Mouse (Mus musculus): Measurements from ENCODE around the gene Acd.

The Acd gene

GRCm38 (mm10) chr8:105700966-105701824, at the start of gene Acd, which contains the start of gene Pard6a:
Acd (minus strand) TSS chr8:105701102.
Pard6a (plus strand) TSS chr8:105701148.
- DNase-seq: peak; percentile 92

- no peak for DNase-seq
Observed at GRCm38 (mm10) chr8:105750606-105751005, 49.7 kb upstream of the Acd start.

GRCm38 (mm10) chr8:105743301-105743700, 42.4 kb upstream of the Acd start:
- DNase-seq: no peak

GRCm38 (mm10) chr8:105739216-105739615, 38.3 kb upstream of the Acd start:
- no peak for DNase-seq

- no peak for DNase-seq
Observed at GRCm38 (mm10) chr8:105732186-105732585, 31.3 kb upstream of the Acd start.

GRCm38 (mm10) chr8:105727397-105728124, 26.7 kb upstream of the Acd start:
- DNase-seq: no peak

GRCm38 (mm10) chr8:105725726-105726125, 24.8 kb upstream of the Acd start:
- DNase-seq: no peak

- DNase-seq: no peak
Observed at GRCm38 (mm10) chr8:105722861-105723260, 22.0 kb upstream of the Acd start.

GRCm38 (mm10) chr8:105719637-105720036, 18.7 kb upstream of the Acd start:
- no peak for DNase-seq

GRCm38 (mm10) chr8:105716302-105716945, 15.5 kb upstream of the Acd start:
- no peak for DNase-seq

GRCm38 (mm10) chr8:105715042-105715441, 14.1 kb upstream of the Acd start:
- no peak for DNase-seq

GRCm38 (mm10) chr8:105714139-105714538, 13.2 kb upstream of the Acd start:
- peak; percentile 73 for DNase-seq

- DNase-seq: no peak
Observed at GRCm38 (mm10) chr8:105712286-105712685, 11.4 kb upstream of the Acd start.

- no peak for DNase-seq
Observed at GRCm38 (mm10) chr8:105709317-105709716, 8.4 kb upstream of the Acd start.

GRCm38 (mm10) chr8:105708675-105709074, 7.8 kb upstream of the Acd start:
- no peak for DNase-seq

- DNase-seq: peak; percentile 84
Observed at GRCm38 (mm10) chr8:105707498-105708403, 6.8 kb upstream of the Acd start, which contains the start of the genes 4933405L10Rik and Enkd1. 4933405L10Rik (plus strand) TSS chr8:105707655. Enkd1 (minus strand) TSS chr8:105708210.

- DNase-seq: no peak
Observed at GRCm38 (mm10) chr8:105706426-105706825, 5.5 kb upstream of the Acd start.

- no peak for DNase-seq
Observed at GRCm38 (mm10) chr8:105704955-105705354, 4.1 kb upstream of the Acd start.

- DNase-seq: no peak
Observed at GRCm38 (mm10) chr8:105704146-105704812, 3.4 kb upstream of the Acd start.

GRCm38 (mm10) chr8:105702731-105703415, 2.0 kb upstream of the Acd start:
- DNase-seq: no peak

GRCm38 (mm10) chr8:105702001-105702401, 1.1 kb upstream of the Acd start:
- no peak for DNase-seq
